Mouse (Mus musculus) 416B (cell line): ENCODE data around the gene Tsc22d2.

ENCODE experiments used
- DNase-seq: peaks from one replicate; pipeline ENCODE4 v3.0.0; 2011; ENCODE audit warnings: low read depth

Tsc22d2 gene

DNA sequence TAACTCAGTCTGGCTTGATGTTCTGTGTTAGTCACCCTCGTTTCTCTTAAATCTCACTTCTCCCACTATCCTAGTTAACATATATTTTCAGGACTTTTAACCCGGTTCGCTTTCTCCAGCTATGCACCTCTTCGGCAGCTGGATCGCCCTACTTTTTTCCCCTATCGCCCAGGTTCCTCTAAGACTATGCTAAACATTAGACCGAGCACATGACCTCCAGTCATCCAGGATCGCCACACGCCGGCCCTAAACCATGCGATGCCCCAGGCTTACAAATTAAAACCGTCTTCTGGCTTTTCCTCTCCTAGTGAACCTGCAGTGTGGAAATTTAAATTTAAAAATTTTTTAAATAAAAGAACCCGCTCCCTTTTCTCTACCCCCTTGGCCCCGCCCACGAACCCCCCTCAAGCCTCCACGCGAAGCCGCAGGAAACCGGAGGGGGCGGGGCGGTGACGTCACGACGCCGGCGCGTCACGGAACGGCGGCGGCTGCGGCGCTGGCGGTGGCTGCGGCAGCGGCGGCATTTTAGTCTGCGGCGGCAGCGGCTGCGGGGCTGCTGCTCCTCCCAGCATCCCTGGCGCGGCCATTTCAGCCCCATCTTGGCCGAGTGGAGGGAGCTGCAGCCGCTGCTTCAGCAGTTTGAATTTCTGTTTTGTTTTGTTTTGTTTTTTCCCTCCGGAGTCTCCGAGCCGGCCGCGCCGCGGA lies at the start of gene Tsc22d2:
Tsc22d2 (plus strand) TSS at position 482 of the 705 bp plus-strand sequence.
- DNase-seq = peak; percentile 91

DNA sequence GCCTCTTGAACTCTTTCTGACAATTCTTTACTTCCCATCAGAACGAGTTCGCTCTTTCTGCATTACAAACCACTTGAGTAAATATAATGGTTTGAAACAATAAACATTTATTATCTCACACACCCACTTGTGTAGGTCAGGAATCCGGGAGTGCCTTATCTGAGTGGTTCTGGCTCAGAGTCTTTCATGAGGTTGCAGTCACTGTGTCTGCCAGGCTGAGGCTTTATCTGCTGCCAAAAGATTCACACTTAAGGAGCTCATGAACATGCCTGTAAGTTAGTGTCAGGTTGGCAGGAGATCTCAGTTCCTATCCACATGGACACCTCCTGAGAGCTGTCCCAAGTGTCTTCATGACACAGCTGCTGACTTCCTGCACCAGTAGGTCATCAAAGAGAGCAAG lies 47.8 kb upstream of the Tsc22d2 start:
- DNase-seq = no peak

DNA sequence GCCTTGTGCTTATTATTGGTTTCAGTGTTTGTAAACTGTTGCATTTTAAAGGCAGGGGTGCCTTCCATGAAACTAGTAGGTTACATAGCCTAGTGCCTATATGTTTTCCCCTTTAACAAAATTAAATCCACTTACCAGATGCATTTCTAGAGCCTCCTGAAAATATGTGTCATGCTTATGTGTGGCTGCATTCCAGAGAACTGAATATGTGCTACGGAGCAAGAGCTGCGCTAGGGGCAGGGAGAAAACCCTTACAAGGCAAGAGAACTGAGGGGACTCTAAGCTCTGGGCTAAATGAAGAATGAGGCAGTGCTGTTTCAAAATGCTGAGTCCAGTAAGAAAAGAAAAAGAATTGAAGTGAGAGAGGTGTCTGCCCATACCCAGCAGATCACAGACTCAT lies 43.7 kb upstream of the Tsc22d2 start:
- no peak for DNase-seq

DNA sequence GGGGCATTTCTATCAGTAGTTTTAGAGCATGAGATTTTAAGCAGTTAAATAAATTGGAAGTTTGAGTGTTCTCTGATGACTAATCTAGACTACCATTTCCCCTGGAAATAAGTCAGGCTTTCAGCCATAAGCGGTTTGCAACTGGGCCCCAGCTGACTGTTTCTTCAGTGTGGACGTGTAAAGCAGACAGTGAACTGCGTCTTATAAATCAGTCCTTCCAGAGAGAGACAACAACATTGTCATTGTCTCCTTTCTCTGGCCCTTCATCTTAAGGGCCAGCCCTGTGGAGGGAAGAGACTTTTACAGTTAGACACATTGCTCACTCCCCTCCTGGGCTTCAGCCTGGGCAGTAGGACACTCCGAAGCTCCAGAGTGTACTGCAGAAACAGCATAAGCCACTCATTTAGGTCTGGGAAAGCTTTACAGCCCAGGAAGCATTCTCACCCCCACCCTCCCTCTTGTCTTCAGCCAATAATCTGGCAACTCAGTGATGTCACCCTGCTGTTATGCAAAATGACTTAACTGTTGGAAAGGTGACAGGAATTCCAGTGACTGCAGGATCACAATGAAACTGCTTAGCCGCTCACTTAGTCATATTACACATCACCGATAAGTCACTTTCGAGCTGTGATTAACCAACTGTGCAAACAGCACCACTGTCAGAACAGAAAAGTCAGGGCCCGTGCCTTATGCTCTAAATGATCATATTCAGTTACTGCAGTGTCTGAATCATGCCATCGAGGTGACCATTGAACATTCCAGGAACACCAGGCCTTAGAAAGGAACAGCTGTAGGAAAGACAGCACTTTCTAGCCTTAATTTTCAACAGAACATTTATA lies 42.2 kb upstream of the Tsc22d2 start:
- peak; percentile 12 for DNase-seq

DNA sequence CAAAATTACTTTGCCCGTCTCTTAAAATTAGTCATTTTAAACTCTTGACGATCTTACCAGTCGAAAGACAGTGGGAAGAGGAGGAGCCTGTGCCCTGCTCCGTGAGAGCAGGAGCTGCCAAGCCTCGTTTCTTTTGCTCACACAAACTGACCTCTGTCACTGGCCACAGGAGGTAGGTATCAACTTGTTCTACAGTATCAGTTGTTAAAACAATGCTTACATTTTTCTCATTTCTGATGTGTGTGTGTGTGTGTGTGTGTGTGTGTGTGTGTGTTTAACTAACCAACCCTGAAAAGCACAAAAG lies 41.7 kb upstream of the Tsc22d2 start:
- DNase-seq = no peak

DNA sequence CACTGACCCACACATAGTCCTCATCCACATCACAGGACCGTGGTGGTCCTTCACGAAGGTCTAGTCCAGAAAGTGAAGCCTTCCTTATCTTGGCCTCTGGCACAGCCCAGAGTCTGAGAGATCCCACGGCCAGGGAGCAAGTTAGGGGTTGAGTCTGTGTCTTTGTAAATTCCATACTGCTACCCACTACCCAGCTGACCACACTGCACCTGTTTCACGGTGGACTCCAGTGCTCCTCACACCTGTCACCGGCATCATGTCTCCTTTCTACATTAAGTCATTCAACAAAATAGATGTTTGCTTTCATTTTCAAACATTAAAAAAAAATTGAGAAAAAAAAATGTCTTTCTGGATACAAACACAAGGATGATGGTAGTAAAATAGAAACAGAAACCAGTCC lies 40.2 kb upstream of the Tsc22d2 start:
- DNase-seq = no peak

DNA sequence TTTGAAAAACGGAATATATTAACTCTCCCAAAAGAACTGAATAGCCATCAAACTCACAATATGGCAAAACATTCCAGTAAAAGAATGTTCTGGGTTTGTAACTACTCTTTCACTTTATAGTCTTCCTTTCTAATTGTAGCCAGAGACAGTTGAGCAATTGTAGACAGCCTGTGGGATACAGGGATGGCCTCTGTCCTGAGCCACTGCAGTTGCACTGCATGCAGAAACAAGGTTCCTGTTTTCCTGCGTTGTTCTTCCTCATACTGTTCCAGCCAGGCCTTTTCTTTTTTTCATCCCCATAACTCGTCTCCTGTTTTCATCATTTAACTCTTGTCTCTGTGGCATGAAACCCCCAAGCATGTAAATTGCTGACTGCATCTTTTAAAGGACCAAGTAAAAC lies 37.8 kb upstream of the Tsc22d2 start:
- no peak for DNase-seq

DNA sequence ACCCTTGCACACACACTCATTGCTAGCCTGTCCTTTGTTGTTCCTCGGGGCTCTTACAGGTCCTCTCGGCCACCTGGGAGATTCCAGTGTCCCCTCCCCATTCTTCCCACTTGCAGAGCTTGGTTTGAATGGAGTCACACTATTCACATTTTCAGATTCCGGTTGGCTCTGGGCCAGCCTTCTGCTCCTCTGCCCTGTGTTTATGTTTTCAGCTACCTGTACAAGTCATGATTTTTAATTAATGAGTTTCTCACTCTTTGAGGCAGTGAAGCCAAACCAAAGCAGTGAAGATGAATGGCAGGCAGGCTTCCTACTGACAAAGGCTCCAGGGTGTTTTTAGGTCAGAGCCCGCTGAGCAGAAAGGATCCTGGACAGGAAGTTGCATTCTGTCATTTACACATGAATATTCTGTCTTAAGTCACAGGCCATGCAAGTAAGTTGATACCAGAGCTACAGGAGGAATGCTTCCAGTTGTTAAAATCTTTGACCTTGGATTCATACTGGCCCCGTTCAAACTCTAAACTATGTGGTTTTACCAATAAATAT lies 36.9 kb upstream of the Tsc22d2 start:
- no peak for DNase-seq

DNA sequence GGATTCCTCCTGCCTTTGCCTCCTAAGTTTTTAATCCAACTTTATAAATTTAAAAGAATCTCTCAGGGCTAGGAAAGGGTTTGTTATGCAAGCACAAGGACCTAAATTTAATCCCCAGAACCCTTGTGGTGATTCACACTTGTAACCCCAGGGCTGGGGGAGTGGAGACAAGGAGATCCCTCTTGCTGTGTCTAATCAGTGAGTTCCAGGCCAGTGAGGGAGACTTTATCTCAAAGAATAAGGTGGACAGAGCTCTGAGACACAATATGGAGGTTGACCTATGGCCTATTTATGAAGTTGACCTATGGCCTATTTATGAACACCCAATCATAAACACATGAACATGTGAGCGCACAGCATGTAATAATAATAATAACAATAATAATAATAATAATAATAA lies 31.8 kb upstream of the Tsc22d2 start:
- no peak for DNase-seq

DNA sequence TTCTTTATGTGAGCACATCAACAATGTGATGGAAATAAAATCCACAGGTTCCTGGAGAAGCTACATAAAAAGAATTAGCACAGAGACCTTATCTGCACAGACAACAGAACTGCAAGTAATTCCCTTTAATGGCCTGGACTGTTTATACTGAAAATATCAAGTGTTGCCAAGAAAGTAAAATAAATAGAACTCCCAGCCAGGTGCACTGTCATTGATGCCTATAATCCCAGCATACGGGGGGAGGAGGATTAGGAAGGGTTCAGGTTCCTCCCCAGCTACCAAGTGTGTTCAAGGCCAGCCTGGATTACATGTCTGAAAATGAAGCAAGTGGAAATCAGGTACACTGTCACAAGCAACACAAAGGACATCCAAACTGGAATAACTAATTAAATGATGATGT lies 29.5 kb upstream of the Tsc22d2 start:
- no peak for DNase-seq

DNA sequence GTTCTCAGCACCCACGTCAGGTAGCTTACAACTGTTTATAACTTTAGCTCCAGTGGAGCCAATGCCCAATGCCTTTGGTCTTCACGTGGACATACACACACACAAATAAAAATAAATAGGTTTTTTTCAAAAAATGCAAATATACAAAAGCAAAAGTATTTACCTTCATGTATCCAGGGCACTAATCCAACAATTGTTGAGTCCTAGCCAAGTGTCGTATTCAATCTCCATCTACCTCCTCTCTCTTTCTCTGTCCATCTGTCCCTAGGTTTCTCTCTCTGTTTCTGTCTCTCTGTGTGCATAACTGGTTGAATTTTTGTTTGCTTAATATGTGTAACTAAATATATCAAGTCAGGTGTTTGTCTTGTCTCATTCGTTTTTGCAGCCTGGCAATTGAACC lies 25.8 kb upstream of the Tsc22d2 start:
- DNase-seq = no peak

DNA sequence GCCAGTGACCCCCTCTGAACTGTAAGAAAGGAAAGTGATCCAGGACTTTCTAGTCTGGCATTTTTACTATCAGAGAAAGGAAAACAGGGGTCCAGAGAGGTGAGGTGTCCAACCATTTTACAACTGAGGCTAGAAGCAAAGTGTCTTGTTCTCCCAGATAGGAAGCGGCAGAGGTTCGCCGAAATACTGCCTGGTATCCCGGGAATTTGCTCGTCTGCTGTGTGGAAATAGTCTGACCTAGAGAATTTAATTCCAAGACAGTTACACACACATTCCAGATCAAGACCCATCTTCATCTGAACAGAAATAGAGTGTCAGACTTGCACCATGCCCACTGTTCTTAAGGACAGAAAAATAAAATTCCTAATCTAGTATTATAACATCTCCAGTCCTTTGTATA lies 16.0 kb upstream of the Tsc22d2 start:
- DNase-seq = no peak

DNA sequence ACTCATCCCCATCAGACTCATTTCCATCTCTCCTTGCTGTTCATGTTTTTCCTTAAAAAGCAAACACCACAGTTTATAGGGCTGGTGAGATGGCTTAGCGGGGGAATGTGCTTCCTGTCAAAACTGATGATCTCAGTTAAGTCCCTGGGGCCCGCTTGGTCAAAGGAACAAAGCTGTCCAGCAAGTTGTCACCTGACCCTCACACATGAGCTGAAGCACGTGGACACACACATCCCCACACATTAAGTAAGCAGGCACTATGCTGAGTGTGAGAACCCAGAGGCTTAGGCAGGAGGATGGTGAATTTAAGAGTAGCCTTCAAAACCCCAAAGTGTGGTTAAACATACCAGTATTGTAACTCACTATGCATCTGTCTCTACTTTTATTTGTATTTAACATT lies 14.6 kb upstream of the Tsc22d2 start:
- no peak for DNase-seq

DNA sequence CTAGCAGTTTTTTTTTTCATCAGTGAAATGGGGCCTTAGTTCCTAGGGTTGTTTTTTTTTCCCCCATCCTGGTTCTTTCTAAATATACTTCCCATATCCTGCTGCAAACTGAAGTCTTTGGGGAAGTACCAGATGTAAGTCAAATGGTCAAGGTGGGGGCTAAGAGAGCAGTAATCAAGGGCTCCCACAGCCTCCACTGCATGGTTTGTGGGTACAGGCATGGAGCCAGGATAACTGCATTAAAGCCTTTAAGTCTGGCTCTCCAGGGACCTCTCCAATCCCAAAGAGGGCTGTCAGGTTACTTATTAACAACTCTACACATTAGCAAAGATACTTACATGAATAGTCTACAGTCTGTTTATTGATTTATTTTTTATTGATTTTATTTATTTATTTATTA lies 2.8 kb upstream of the Tsc22d2 start:
- peak; percentile 56 for DNase-seq

DNA sequence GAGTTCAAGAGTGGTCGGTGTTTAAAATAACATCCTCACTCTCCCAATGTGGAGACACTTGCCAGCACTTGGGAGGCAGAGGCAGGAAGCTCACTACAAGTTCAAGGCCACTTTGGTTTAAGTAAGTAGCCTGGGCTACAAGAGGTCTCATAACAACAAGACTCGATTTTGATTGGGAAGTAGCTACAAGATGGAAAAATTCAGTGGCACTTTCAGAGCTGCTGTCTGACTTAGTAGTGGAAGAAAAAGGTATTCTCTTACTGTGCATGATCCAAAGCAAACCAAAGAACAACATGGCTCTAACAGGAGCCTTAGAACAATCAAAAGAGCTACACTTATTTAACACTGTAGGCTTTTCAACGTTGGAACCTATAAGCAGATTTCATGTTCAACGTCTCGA lies 844 bp upstream of the Tsc22d2 start:
- DNase-seq = peak; percentile 82

DNA sequence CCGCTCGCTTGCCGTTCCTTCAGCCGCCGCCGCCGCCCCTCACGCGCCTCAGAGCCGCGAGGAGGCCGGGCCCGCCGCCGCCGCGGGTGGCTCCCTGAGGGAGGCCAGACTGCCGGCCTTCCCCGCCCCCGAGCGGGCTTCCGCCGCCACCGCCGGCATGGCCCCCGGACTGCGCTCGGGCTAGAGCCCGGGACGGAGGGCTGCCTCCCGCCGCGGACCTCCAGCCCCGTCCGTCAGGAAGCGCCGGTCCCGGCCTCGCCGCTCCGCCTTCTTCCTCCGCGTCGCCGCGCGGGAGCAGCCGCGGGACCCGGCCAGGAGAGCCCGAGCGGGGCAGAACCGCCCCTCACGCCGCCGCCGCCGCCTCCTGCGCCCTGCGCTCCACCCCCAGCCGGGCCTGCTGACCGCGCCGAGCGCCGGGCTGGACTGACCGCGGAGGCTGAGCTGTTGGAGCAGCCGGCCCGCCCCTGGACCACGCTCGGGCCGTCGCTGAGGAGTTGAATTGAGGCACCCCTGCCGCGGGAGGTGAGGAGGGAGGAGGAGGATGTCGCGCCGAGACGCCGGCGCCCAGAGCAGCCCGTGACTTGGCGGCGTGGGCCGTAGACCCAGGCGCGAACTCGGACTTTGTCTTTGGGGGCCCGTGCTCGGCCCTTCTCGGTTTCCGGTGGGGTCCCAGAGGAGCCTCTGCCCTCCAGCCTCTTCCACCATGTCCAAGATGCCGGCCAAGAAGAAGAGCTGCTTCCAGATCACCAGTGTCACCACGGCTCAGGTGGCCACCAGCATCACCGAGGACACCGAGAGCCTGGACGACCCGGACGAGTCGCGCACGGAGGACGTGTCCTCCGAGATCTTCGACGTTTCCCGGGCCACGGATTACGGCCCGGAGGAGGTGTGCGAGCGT lies 720 bp downstream of the Tsc22d2 start:
- peak; percentile 63 for DNase-seq

DNA sequence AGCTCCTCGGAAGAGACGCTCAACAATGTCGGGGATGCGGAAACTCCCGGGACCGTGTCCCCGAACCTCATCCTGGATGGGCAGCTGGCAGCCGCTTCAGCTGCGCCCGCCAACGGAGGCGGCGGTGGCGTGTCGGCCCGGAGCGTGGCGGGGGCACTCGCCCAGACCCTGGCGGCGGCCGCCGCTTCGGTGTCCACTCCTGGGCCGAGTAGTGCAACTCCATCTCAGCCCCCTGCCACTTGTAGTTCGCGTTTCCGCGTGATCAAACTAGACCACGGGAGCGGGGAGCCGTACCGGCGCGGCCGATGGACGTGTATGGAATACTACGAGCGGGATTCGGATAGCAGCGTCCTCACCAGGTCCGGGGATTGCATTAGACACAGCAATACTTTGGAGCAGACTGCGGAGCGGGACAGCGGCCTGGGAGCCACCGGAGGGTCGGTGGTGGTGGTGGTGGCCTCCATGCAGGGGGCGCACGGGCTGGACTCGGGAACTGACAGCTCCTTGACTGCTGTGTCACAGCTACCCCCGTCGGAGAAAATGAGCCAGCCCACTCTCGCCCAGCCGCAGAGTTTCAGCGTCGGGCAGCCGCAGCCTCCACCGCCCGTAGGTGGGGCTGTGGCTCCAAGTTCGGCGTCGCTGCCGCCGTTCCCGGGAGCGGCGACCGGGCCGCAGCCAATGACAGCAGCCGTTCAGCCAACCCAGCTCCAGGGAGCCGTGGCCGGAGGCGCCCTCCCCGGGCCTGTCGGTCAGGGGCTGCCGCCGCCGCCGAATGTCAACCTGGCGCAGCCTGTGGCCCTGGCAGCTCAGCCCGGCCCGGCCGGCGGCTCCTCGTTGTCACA lies 1.6 kb downstream of the Tsc22d2 start:
- DNase-seq = peak; percentile 87

DNA sequence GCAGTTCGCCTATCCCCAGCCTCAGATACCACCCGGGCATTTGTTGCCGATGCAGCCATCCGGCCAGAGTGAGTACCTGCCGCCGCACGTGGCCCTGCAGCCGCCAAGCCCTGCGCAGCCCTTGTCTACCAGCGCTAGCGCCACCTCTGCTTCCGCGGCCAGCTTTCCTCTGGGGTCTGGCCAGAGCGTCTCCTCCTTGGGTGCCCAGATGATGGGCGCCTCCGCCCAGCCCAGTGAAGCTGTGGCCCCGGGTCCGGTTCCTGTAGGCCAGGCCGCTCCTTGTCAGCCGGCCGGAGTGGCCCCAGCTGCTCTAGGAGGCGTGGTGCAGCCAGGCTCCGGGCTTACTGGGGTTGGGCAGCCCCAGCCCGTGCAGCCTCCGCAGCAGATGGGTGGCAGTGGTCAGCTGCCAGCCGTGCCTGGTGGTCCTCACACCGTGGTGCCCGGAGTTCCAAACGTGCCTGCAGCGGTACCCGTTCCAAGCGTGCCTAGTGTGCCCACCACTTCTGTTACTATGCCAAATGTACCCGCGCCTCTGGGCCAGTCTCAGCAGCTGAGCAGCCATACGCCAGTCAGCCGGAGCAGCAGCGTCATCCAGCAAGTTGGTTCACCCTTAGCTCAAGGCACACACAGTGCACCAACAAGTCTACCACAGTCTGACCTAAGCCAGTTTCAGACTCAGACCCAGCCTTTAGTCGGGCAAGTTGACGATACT lies 2.4 kb downstream of the Tsc22d2 start:
- peak; percentile 54 for DNase-seq

DNA sequence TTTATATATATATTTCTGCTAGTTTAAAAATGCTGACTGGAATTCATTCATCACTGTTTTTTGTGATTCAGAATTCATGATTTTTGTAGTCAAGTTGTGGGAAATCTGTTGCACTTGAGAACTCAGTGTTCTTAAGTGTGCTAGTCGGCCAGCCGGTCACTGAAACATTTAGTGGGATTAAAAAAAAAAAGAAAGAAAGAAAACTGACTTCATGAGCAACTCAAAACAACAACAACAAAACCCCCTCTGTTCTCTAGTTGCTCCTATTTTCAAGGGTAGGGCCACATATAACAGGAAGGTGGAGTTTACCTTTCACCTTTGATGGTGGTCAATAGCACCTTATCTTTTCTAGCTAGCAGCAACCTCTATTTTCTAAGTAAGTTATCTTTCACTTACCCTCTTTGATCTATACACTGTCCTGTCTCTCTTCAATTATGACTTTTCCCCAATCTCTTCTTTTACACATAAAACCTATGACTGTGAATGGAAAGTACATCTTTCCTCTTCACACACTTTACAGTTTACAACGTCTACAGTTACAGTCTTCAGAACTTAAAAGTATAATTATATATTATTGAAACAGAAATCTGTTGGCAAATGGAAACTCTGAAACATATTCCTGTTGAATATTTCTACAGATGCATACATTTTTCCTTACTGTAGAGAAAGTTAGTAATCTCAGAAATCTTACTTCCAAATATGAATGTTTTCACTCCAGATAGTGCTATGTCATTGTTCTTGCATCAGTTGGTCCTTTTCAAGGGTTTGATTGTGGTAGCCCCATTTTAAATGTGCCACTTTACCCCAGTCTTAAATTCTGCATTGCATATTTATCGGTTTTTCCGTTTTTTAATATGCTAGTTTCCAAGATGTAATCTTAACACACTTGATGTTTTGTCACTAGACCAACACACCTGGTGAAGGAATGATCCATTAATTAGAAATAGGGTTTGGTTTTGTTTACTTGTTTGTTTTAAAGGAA lies 4.5 kb downstream of the Tsc22d2 start:
- DNase-seq = peak; percentile 63

DNA sequence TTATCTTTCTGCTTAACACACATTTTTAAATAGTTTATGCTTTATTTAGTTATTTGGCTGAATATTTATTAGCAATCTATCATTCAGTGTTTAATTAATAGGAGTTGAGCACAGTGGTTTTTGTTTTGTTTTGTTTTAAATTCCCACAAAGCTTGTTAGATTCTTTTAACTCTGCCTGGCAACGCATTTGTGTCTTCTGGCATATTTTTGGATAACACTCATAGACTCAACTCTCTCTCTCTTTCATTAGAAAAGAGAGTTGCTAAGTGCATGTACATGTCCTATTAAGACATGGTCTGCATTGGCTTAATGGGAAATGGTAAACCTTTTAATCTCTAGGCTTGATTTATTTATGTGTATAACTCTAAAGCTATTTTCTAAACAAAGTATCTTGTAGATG lies 14.3 kb downstream of the Tsc22d2 start:
- no peak for DNase-seq
